Mouse (Mus musculus) E14TG2a.4 (cell line): ENCODE measurements around the gene Ttc39a.

Experiments
- CTCF ChIP-seq: conservative IDR thresholded peaks from 2 replicates; pipeline ENCODE4 v1.5.1; 2014; ENCODE audit warnings: low read length
- POU5F1 ChIP-seq: IDR thresholded peaks from 2 replicates; pipeline ENCODE4 v1.6.1; 2014; ENCODE audit warnings: low read length, borderline replicate concordance

GRCm38 (mm10) chr4:109411377-109411967 is 5.0 kb downstream of the Ttc39a start:
- TF ChIP-seq CTCF (no peak), POU5F1 (no peak)
